Mouse (Mus musculus): Measurements from ENCODE around the gene Trpm2.
"Not testable (repeated sequence)": the region's sequence is repeated elsewhere in the genome, so short reads cannot be mapped to it uniquely, and the experiment has no call there.

Trpm2 gene

GRCm38 (mm10) chr10:77978351-77979350, 8.3 kb upstream of the Trpm2 start, which contains the start of gene 1810043G02Rik:
TSS of gene 1810043G02Rik (plus strand) at chr10:77978524.
- in situ Hi-C loops (cut with MboI; ENCODE audit: low sequenced_read_pairs): no loop called here

- in situ Hi-C loops (cut with MboI; ENCODE audit: low sequenced_read_pairs): no loop called here
Observed at GRCm38 (mm10) chr10:77976458-77977150, 6.2 kb upstream of the Trpm2 start.

GRCm38 (mm10) chr10:77975653-77976052, 5.3 kb upstream of the Trpm2 start:
- in situ Hi-C loops (cut with MboI; ENCODE audit: low sequenced_read_pairs): no loop called here

- in situ Hi-C loops (cut with MboI; ENCODE audit: low sequenced_read_pairs): no loop called here
Observed at GRCm38 (mm10) chr10:77974811-77975210, 4.4 kb upstream of the Trpm2 start.

GRCm38 (mm10) chr10:77974323-77974722, 4.0 kb upstream of the Trpm2 start:
- in situ Hi-C loops (cut with MboI; ENCODE audit: low sequenced_read_pairs): no loop called here

GRCm38 (mm10) chr10:77971709-77972553, 1.6 kb upstream of the Trpm2 start:
- in situ Hi-C loops (cut with MboI; ENCODE audit: low sequenced_read_pairs): no loop called here

GRCm38 (mm10) chr10:77971191-77971590, 828 bp upstream of the Trpm2 start:
- in situ Hi-C loops (cut with MboI; ENCODE audit: low sequenced_read_pairs): no loop called here

- in situ Hi-C loops (cut with MboI; ENCODE audit: low sequenced_read_pairs): no loop called here
Observed at GRCm38 (mm10) chr10:77969973-77970325, 414 bp downstream of the Trpm2 start.

GRCm38 (mm10) chr10:77969274-77969972, 940 bp downstream of the Trpm2 start:
- in situ Hi-C loops (cut with MboI; ENCODE audit: low sequenced_read_pairs): no loop called here

- in situ Hi-C loops (cut with MboI; ENCODE audit: low sequenced_read_pairs): no loop called here
Observed at GRCm38 (mm10) chr10:77963971-77964370, 6.4 kb downstream of the Trpm2 start.

- in situ Hi-C loops (cut with MboI; ENCODE audit: low sequenced_read_pairs): no loop called here
Observed at GRCm38 (mm10) chr10:77962725-77963124, 7.6 kb downstream of the Trpm2 start.

GRCm38 (mm10) chr10:77950468-77950867, 19.9 kb downstream of the Trpm2 start:
- in situ Hi-C loops (cut with MboI; ENCODE audit: low sequenced_read_pairs): not testable (repeated sequence)

- in situ Hi-C loops (cut with MboI; ENCODE audit: low sequenced_read_pairs): no loop called here
Observed at GRCm38 (mm10) chr10:77939685-77940084, 30.7 kb downstream of the Trpm2 start.

- in situ Hi-C loops (cut with MboI; ENCODE audit: low sequenced_read_pairs): no loop called here
Observed at GRCm38 (mm10) chr10:77927375-77927774, 43.0 kb downstream of the Trpm2 start.

GRCm38 (mm10) chr10:77926140-77926539, 44.2 kb downstream of the Trpm2 start:
- in situ Hi-C loops (cut with MboI; ENCODE audit: low sequenced_read_pairs): no loop called here

GRCm38 (mm10) chr10:77922681-77923080, 47.7 kb downstream of the Trpm2 start:
- in situ Hi-C loops (cut with MboI; ENCODE audit: low sequenced_read_pairs): no loop called here

GRCm38 (mm10) chr10:77921009-77921408, 49.4 kb downstream of the Trpm2 start:
- in situ Hi-C loops (cut with MboI; ENCODE audit: low sequenced_read_pairs): no loop called here

- in situ Hi-C loops (cut with MboI; ENCODE audit: low sequenced_read_pairs): no loop called here
Observed at GRCm38 (mm10) chr10:77916636-77917335, 53.6 kb downstream of the Trpm2 start.

GRCm38 (mm10) chr10:77913292-77913691, 57.1 kb downstream of the Trpm2 start:
- in situ Hi-C loops (cut with MboI; ENCODE audit: low sequenced_read_pairs): no loop called here

GRCm38 (mm10) chr10:77912605-77913004, 57.8 kb downstream of the Trpm2 start:
- in situ Hi-C loops (cut with MboI; ENCODE audit: low sequenced_read_pairs): no loop called here
